Mouse (Mus musculus): ENCODE data around the gene Neurl3.

GRCm38 (mm10) chr1:36314959-36315775 is 40.7 kb upstream of the Neurl3 start:
- no peak for TF ChIP-seq EP300 (IDR thresholded peaks at IDR 0.05; ENCODE audit: low read depth)
- TF ChIP-seq CTCF (IDR thresholded peaks at IDR 0.05; ENCODE audit: low read depth) = no peak

Measured in liver, embryonic 14.5 days (tissue).